Mouse (Mus musculus) CD4-positive naive resting alpha-beta T cell, adult 57 days (primary cell): Measurements from ENCODE around the gene Gm8232. TPM values are rescaled to one million over a fixed set of nuclear protein-coding genes. Genes with fewer than 3 reads are reported as not detected.

Source experiments
- total RNA-seq: library from RNA; stranded (reverse); gene quantifications from one replicate; pipeline ENCODE4 v1.2.4, GENCODE M21; 2023

Gene Gm8232
- total RNA-seq = not detected

DNA sequence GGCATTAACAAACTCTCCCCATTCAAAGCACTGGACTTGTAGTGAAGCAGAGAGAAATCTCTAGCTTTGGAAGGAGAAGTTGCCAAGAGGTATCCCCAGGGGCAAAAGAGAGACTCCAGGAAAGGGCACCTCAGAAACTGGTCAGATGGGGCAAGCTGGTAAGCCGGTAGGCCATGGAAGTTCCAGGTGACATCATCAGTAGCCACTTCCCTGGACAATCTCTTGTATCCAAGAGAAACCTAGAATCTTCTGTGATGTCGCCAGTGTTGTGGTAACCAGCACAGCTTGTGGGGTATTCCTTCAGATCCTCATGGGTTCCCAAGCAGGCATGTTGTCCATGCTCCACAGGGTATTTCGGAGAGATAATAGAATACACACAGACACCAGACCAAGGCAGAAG lies at the start of gene Gm8232:
Gene Gm8232, plus strand, starts transcription at position 301 of the 400 bp plus-strand sequence.

GRCm38 (mm10) chr14:44410588-44410987 lies 22.8 kb upstream of the Gm8232 start, which contains the start of gene Gm3371:
Gene Gm3371, minus strand, starts transcription at chr14:44410688.

Other genes with a start within 250 kb of the Gm8232 start
- gene Gm8212, start 236.0 kb upstream of the Gm8232 start, total RNA-seq = not detected
- gene 4930503E14Rik, start 220.4 kb upstream of the Gm8232 start, total RNA-seq = not detected
- gene Gm8220, start 148.1 kb upstream of the Gm8232 start, total RNA-seq = not detected
- not detected for gene Gm5930, start 95.1 kb upstream of the Gm8232 start, total RNA-seq
- not detected for gene Gm8229, start 68.3 kb upstream of the Gm8232 start, total RNA-seq
- not detected for gene Gm3371, start 22.9 kb upstream of the Gm8232 start, total RNA-seq
- gene BC061237, start 58.8 kb downstream of the Gm8232 start, total RNA-seq = not detected
- gene Gm17093, start 84.6 kb downstream of the Gm8232 start, total RNA-seq = not detected
- not detected for gene Gm8247, start 149.5 kb downstream of the Gm8232 start, total RNA-seq
- not detected for gene Gm5624, start 194.3 kb downstream of the Gm8232 start, total RNA-seq